Mouse (Mus musculus) cerebellum, adult 11 months (tissue): Measurements from ENCODE around the gene Josd1.
"Not testable (repeated sequence)": the region's sequence is repeated elsewhere in the genome, so short reads cannot be mapped to it uniquely, and the experiment has no call there.

ENCODE experiments used
- DNase-seq: peaks from one replicate; pipeline ENCODE4 v3.0.0; 2022

Gene Josd1

GRCm38 (mm10) chr15:79691023-79691508 lies 3.3 kb upstream of the Josd1 start:
- peak; percentile 63 for DNase-seq

DNA sequence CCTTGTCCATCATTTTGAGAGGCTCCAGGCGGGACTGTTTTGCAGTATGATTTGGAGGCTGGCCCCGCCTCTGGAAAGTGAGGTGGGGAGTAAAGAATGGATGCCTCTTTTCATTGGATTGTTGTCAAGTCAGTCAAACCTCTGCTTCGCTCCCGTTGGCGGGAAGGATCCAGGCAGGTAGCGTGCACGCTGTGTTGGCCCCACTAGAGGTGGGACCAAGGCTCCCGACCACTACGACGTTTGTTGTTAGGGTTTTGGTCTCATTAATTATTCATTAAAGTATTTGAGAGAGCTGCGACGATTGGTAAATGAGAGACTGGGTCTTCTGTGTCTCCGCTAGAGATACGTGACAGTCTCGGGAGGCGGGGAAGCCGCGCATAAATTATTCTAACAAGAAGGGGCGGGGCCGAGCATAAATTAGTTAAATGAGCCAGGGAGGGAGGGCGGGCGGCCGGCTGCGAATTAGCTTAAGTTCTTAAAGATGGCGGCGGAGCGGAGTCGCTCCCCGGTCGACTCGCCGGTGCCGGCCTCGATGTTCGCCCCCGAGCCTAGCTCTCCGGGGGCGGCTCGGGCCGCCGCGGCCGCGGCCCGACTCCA lies 2.8 kb upstream of the Josd1 start, which contains the start of gene Gtpbp1:
Gtpbp1 (plus strand) TSS at position 420 of the 597 bp plus-strand sequence.
- DNase-seq, result peak; percentile 97

- no peak for DNase-seq
Measured at GRCm38 (mm10) chr15:79689662-79690425, 2.1 kb upstream of the Josd1 start.

GRCm38 (mm10) chr15:79688268-79688956 lies 693 bp upstream of the Josd1 start:
- no peak for DNase-seq

DNA sequence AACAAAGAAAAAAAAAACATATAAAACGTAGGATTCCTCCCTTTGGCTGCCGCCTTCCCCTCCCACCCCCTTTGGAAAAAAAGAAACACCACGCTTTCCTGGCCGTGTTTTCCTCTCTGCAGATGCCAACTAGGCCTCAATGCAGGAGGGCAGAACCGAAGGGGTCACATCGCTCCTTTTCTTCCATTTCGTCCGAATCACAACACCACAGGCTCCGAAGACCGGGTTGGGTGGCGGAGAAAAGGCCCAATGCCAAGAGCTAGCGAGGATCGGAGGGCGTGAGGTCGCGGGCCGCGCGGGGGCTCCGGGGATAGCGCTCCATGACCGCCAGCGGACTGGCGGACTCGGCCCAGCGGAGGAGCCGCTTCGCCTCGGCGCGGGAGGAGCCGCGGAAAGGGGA lies 544 bp downstream of the Josd1 start:
- DNase-seq, result no peak

DNA sequence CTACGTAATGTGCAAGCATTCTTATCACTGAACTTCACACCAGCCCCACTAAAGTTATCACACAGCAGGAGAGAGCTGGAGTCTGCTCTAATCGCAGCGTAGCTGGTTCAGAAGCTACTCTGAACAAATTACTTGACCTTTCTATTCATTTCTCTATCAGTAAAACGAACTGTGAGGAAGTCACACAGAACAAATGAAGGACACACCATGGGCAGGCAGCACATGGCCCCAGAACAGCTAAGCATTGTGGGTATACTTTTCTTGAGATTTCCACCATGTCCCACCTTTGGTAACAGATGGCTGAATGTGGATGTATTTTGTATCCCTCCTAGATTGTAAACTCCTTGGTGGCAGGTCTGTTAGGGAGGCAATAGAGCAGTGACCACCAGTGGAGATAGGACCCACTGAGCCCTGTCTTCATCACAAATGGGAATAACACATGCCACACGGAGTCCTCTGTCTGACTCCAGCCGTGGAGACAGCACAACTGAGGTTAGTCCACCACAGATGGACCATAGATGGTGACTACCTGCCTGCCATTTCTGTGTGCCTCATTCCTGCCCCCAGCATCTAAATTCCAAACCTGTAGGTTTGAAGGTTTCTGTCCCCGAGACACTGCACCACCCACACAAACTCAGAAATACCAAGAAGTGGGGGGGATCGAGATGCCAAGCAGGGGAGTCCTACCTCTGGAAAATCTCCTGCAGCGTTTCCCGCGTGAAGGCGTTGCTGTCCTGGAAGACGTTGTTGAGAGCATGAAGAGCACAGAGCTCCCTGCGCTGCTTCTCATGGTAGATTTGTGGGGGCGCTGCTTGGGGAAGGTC lies 1.5 kb downstream of the Josd1 start:
- no peak for DNase-seq

DNA sequence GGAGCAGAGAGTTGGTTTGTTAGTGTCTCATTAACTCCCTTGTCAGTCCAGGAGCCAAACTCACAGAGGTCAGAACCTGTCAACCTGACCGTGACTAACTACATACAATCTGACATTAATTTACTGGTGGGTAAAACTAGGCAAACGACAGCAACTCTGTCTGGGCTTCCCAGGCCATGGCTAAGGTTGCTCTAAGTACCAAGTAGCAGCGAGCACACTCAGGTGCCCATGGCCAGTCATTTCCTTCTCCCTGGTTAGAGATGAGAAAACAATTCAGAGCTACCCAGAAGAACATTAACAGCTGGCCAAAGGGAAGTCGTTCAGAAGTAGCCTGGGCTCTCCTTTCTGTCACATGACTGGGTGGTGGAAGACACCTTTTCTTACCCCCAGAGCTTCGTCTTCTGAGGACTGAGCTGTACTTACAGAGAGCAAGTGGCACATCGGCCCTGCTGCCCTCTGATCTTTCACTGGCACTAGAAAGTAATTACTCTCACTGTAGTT lies 2.5 kb downstream of the Josd1 start:
- no peak for DNase-seq

- DNase-seq, result no peak
Measured at GRCm38 (mm10) chr15:79684616-79685015, 3.1 kb downstream of the Josd1 start.

GRCm38 (mm10) chr15:79683707-79684465 lies 3.8 kb downstream of the Josd1 start:
- no peak for DNase-seq

DNA sequence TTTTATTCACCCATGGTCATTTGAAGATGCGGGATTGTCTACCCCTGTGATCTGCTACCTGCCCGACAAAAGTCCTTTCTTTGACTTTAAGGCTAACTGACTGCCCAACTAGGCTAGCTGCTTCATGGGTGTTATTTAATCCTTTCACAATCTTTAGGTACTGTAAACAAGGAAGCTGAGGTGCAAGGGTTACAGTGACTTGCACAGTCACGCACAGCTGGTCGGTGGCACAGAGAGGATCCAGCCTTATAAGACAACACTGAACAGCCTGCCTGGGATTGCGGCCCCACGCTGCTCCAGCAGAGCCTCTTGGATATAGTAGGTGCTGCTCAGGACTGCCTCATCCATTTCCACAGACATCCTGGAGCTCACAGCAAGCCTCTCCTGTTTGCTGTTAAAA lies 4.6 kb downstream of the Josd1 start:
- DNase-seq, result no peak

GRCm38 (mm10) chr15:79681973-79682372 lies 5.7 kb downstream of the Josd1 start:
- DNase-seq, result no peak

GRCm38 (mm10) chr15:79677936-79678335 lies 9.8 kb downstream of the Josd1 start:
- DNase-seq, result no peak

DNA sequence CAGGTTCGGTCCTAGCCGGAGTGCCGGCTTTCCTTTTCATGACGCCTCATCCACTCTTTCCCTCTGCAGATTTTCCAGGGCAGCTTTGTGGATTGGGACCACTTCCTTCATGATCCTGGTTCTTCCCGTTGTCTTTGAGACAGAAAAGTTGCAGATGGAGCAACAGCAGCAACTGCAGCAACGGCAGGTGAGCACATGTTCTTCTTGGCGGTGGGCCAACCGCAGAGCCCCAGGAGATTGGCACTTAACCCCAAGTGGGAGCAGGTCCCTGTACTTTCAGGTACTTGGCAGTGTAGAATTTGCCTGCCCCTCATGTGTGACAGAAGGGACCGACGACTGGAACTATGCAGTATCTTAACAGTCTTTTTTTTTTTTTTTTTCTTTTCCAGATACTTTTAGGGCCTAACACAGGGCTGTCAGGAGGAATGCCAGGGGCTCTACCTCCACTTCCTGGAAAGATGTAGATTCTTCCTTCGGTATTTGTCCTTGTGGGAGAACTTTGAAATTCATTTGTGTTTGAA lies 15.8 kb downstream of the Josd1 start:
- not testable (repeated sequence) for DNase-seq

- no peak for DNase-seq
Measured at GRCm38 (mm10) chr15:79670972-79671299, 16.8 kb downstream of the Josd1 start.

- peak; percentile 85 for DNase-seq
Measured at GRCm38 (mm10) chr15:79670249-79670971, 17.3 kb downstream of the Josd1 start, which contains the start of gene Tomm22. Gene Tomm22 (plus strand): TSS chr15:79670861.

DNA sequence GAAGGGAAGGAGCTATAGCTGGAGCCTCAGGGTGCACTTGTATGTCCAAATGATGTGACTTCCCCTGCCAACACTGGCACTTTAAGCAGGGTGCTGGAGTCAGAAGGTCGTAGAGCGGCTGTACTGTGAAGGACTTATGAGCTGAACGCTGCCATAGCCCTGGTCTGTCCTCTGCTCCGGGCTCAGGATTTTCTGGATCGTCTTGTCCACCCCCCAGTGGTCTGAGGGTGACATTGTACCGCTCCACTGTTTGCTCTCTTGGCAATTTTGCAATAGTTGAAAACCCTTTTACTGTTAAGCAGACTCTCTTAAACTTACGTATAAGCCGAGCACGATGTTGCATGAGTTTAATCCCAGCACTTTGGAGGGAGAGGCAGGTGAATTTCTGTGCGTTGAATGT lies 18.5 kb downstream of the Josd1 start:
- DNase-seq, result no peak

DNA sequence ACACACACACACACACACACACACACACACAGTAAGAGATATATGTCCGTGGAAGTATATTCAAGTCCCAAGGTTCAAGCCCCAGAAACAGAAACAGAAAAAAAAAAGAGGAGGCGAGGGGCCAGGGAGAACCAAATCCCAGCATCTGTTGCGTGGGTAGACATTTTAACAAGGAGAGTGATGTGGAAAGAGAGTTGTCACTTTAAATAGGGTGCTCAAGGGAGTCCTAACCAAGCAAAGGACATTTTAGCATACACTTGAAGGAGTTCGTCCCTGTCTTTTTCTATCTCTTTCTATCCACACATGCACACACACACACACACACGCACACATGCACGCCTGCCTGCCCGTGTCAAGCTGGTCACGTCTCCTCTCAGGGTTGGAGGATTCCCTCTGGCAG lies 23.1 kb downstream of the Josd1 start:
- no peak for DNase-seq

GRCm38 (mm10) chr15:79661852-79662251 lies 25.9 kb downstream of the Josd1 start:
- no peak for DNase-seq

DNA sequence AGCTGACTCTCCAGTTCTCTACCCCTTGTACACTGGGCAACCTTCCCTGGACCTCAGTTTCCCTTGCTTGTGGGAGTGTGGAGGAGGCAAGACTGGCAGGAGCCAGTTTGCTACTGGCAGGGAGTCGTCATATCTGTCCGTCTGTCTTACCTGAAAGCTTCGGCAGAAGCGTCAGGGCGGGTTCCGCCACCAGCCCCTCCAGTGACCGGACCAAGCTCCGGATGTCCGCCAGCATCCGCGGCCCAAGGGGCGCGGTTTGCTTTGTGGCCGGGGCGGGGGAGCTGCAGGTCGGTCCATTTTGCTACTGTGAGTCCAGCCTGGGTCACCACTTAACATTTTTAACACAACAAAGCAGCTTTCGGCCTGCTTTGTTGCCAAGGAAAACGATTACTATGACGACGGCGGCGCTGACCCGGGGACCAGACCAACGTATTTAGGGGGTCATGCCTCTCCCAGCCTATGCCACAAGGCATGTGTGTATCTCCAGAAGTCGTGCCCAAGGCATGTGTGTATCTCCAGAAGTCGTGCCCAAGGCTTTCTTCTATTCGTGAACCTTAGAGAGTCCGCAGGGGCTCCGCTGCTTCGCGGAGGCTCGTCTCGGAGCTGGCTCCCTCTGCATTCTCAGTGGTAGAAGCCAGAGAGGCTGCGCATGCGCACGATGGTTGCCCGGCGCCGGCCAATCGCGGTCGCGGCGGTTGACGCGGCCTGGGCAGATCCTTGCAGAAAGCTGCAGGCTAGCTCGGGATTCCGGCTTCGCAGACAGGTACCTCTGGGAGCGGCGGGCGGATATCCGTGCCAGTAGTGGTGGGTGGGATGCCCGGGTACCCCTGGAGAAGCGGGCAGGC lies 29.0 kb downstream of the Josd1 start, which contains the start of the genes Fam227a and Cby1:
Fam227a (minus strand) TSS at position 426 of the 845 bp plus-strand sequence.
Cby1 (plus strand) TSS at position 669 of the 845 bp plus-strand sequence.
- DNase-seq, result peak; percentile 94
